Mouse (Mus musculus) frontal cortex, postnatal 10 days (tissue): ENCODE data around the gene Mip.
A peak's percentile ranks its signal among the peaks of the same experiment; 100 is the strongest.
"Not testable (repeated sequence)": the region's sequence is repeated elsewhere in the genome, so short reads cannot be mapped to it uniquely, and the experiment has no call there.

Experiments used
- DNase-seq, 2 experiments: peaks; one replicate each; pipeline ENCODE4 v3.0.0; 2022; ENCODE audit warnings: low spot score in 2 of 2, mixed read lengths in 1 of 2

Mip gene

DNA sequence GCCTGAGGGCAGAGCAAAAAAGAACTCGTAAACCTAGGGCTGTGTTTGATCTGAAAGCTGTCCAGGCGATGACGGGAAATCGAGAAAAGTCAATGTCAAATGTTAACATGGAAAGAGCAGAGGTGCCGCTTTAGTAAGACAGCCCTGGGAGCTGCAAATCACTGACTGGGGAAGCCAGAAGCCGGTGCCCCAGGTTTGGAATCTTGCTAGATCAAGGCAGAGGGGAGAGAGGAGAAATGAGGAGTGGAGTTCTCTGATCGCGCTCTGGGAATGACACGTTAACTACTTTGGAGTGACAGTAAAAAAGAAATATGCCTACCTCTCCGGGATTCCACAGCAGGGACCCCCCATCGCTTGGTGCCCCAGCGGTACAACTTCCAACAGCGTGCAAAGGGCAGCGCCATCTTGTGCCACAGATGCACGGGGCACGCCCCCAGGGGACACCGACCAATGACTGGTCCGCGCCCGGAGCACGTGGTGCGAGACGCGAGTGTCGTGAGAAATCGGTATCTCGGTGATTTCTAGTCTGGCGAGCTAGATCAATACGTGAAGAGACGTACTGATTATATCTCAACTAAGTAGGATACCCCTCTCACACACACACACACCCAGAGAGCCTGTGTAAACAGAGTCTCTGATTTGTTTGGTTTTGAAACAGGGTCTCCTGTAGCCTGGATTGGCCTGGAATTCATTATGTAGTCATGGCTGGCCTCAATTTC lies 14.1 kb upstream of the Mip start, which contains the start of gene Spryd4:
TSS of gene Spryd4 (minus strand) at position 418 of the 719 bp plus-strand sequence.
- DNase-seq: peak; percentile 86 to 88

DNA sequence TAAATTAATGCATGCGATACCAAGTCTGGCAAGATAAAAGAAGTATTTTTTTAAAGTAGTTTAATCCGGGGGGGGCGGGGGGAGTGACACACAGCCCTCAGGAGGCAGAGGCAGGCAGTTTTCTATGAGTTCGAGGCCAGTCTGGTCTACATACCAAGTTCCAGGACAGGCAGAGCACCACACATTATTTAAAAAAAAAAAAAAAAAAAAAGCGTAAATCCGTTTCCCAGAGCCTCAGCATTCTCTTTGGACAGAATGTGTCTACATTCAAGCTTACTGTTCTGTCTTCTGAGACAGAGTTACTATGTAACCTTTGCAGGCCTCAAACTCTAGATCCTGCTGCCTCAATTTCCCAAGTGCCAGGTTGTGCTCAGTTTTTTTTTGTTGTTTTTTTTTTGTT lies 13.5 kb upstream of the Mip start:
- no peak for DNase-seq

DNA sequence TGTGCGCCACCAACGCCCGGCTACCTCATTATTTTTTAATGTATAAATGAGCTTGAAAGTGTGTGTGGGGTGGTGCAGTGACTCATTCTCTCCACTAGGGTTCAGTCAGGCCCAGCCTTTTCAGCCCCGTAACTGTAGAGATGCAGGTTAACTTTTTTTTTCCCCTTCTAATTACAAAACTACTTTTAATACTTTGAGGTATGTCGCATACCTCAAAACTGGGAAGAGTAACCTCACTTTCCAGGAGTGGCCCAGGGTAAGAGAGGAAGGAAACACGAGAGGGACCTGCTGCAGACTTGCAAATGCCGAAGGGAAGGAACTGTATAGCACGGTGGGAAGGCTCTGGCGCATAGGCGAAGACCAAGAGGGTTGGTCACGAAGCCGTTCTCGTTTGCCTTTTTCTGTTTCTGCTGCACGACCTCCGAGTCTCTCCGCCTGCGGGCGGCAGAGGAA lies 12.7 kb upstream of the Mip start:
- DNase-seq: peak in 1 of 2 experiments; percentile 44

DNA sequence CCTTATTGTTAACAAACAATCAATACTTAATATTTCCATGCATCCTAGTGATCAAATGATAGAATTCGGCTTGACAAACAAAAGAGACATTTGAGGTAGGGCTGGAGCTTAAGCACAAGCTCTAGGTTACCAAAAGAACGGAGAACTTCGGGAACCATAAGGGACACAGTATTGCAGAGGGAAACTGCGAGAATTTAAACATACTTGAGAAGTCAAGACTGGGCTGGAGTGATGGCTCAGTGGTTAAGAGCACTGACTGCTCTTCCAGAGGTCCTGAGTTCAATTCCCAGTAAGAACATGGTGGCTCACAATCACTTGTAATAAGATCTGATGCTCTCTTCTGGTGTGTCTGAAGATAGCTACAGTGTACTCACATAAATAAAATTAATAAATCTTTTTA lies 11.5 kb upstream of the Mip start:
- not testable (repeated sequence) for DNase-seq

DNA sequence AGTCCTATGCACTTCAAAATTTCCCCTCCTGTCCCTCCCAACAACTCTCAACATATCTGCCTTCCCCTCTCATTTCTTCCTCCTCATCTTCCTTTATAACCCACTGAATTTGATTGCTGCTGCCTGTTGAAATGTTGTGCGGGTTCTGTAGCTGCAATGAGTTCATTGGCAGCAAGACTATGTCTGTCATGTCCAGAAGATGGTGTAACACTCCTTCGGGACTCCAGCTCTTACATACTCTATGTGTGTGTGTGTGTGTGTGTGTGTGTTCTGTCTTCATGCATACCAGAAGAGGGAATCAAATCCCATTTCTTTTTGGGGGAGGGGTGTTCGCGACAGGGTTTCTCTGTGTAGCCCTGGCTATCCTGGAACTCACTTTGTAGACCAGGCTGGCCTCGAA lies 10.7 kb upstream of the Mip start:
- no peak for DNase-seq

DNA sequence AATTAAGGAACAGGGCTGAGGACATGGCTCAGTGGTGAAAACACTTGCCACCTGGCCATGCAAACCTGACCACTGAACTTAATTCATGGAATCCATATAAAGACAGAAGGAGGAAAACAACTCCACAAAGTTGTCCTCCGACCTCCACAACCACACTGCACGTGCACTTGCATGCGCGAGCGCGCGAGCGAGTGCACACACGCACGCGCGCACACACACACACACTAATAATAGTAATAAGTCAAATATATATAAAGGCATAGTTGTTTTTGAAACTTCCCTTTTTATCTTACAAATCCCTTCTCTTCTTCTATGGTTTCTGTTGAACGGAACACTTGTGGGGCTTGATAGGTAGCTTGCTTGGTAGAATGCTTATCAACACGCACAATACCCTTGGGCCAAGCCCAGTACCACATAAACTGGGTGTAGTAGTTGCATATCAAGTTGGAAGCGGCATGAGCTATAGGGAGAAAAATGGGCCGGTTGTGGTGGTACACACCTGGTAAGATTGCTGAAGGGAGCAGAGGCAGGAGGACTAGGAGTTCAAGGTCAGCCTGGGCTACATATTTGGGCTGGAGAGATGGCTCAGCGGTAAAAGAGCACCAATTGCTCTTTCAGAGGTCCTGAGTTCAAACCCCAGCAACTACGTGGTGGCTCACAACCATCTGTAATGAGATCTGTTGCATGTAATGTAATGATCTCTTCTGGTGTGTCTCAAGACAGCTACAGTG lies 7.1 kb upstream of the Mip start:
- DNase-seq: no peak

DNA sequence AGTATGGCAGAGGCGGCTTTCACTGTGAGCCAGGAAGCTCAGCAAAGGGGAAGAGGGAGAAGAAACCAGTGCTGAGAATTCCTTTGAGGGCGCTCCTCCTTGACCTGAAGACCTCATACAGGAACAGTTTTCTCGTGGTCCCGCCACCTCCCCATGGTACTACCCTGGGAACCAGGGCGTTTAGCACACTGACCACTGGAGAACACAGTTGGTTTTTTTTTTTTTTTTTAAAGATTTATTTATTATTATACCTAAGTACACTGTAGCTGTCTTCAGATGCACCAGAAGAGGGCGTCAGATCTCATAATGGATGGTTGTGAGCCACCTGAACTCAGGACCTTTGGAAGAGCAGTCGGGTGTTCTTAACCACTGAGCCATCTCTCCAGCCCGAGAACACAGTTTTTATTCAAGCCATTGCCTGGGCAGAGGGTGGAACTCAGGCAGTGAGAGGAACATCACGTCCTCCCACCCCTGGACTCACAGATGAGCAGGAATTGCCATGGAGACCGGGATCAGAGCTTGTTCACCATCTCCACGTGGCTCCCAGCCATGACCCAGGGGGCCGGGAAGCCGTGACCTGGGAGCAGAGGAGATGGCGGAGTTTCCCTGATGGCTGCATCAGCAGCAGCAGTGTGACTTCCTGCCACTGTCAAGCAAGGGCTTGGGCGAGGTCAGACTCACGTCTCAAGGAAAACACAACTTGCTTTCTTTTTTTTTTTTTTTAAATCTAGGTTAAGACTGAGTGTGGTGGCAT lies 3.9 kb upstream of the Mip start:
- DNase-seq: no peak

DNA sequence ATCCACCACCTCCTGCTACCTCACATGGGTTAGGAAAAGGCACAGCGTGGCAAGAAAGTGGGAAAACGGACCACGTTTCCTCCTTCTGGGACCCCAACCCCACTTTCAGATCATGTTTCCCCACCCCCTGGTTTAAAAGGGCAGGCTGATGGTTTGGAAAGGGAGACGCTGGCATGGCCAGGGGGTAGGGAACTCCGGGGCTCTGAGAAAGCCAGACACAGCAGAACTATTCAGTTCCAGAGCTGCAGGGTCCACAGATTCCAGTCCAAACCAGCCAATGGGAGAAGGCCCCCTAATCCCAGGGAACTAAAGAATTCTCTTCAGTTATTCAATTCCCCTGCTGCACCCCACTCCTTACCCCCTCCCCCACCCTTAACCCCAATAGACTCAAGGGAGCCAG lies 574 bp upstream of the Mip start:
- DNase-seq: no peak

DNA sequence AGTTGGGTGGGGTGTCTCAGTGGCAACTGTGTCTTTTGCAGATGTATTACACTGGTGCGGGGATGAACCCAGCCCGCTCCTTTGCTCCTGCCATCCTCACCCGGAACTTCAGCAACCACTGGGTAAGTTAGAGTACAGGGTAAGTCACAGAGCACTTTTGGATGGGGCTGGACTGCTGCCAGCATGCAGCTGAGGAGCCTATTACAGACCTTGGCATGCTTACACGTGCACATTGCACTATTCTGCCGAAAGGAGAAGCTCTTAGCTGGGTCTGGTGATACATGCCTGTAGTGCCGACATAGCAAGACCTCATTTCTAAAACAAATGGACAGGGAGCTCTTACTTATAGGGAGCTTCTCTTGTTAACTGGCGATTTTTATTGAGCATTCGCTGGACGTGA lies 2.0 kb downstream of the Mip start:
- no peak for DNase-seq

DNA sequence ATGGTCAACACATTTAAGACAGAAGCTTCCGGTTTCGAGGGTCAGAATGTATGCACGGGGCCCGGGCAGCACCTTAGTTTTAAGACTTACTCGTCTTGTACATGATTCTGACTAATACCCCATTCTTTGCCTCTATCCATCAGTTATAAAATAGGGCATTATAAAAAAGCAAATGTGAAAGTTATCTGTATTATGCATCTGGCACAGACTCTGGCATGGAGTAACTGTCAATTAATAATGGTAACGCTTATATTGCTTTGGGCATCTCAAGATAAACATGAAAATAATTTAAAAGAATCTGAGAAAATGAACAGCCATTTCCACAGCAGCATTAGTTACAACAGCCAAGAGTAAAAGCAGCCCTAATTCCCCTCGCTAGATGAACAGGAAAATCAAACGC lies 2.4 kb downstream of the Mip start:
- no peak for DNase-seq

DNA sequence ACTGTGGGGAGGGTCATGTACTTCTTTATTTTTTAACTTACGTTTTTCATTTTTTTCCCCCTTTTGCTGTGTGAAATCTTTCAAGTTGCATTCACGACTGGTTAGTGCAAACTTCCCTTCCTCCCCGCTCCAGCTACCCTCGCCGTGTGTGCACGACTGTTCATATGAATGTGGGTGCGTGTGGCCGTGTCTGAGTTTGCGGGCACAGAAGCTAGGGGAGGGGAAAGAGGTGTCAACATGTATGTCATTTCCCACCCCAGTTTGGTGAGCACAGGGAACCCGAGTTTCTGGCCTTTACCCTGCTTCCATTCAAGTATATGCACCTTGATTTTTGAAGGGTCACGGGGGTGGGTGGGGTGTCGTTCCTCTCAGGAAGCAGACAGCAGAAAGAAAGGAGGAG lies 4.9 kb downstream of the Mip start:
- DNase-seq: no peak

DNA sequence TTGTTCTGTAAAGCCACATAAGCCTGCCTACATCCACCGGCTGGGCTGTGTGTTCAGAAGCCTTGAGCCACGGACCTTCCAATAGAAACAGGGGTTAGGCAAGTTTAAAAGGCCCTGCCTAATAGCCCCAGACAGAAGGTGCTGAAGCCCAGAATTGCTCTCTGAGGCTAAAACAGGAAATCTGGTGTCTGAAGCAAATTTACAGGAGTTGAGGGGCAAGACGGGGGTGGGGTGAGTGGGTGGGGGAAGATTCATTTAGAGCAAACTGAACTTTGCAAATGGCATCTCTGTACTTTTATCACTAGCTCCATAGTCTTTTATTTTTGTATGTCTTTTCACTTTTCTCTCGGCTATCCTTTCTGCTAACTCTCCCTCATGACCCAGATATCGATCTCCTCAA lies 5.5 kb downstream of the Mip start:
- DNase-seq: no peak

DNA sequence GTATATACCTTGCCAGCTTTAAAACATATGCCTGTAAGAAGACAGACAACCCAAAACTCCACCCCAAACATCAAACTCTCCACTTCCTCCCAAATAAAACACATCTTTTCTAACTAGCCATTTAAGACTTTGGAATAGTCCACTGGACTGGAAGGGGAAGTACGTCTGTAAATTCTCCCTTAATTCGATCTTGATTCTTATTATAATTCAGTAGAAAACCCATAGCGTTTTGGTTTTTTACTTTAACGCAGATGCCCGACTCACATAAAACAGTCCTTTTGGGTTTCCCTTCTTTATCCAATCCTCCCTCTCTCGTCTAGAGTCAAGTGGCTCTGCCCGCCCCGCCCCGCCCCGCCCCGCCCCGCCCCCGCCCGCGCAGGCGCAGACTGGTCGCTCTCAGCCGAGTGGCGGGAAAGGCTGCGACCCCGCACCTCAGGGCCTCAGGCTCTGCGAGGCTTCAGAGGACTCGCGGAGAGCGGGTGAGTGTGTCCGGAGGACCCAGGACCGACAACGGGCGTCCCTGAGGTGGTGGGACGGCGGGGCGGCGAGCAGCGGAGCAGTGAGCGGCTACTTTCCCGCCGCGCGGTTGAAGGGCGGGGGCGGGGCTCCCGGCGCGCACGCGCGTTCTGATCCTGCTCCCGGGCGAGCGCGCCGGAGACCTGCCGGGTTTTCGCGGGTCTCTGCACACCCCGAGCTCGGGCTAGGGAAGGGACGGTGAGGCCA lies 6.2 kb downstream of the Mip start, which contains the start of gene Timeless:
TSS of gene Timeless (plus strand) at position 369 of the 723 bp plus-strand sequence.
- DNase-seq: peak; percentile 71 to 85

DNA sequence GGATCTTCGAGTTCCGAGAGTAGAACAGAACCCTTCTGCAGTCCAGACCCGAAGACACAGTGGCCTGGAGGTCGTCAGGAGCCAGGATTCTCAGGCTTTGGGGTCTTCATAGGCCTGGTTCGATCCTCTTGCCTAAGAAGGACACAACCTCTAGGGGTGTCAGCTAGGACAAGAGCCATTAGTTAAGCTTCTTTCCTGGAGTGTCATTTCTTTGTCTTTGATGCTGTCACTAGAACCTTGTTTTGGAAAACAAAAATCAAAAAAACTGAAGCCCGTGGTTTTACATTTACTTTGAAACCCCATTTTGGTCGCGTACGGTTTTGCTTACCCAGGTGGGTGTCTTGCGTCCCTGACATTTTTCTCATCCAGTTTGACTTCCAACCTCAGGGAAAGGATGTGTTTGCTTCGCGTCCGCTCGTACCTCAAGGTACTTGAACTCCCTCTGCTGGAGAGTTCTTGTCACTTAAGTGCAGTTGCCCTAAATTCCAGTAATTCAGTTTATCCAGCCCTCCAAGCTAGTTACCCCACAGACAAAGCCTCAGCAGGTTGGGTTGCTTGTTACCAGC lies 6.9 kb downstream of the Mip start:
- peak in 1 of 2 experiments; percentile 31 for DNase-seq

DNA sequence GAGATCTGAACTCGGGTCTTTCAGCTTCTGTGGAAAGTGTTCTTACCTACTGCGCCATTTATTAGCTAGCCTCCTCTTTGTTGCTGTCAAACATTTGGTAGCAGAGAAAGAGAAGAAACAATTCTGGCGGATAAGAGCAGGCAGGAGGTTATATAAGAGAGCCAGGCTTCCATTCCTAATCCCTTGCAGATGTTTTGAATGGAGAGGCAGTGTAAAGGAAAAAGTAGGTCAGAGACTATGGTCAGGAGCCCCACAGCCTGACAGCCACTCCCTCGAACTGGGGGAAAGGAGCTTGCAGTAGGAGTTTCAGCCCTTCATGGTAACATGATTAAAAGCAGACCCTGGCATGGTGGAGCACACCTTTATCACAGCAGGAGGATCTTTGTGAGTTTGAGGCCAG lies 10.7 kb downstream of the Mip start:
- DNase-seq: no peak

DNA sequence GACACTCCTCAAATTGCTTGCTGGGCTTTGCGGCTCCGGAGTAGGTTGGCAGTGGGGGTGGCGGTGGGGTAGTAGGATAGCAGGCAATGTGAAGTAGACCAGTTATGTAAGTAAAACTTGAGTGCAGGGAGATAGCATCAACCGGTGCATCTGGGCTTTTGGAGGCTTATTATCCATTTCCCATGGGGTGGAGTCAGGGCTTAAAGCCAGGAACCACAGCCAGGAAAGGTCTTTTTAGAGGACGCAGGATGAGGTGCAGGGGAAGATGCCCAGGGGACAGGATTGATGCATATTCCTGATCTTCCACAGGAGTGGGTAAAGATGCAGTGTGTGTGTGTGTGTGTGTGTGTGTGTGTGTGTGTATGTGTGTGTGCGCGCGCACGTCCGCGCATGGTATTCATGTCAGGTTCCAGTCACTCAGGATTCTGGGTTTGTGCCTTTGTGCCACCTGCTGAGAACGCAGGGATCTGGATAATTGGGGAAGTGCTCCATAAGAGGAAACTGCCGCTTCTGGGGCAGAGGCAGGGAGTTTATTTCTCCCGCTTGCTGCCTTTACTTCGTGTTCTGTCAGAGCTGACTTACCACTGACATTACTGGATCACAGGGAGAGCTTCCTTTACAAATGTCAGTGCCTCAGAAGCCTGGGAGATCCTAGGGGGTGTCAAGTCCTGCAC lies 12.3 kb downstream of the Mip start:
- no peak for DNase-seq

DNA sequence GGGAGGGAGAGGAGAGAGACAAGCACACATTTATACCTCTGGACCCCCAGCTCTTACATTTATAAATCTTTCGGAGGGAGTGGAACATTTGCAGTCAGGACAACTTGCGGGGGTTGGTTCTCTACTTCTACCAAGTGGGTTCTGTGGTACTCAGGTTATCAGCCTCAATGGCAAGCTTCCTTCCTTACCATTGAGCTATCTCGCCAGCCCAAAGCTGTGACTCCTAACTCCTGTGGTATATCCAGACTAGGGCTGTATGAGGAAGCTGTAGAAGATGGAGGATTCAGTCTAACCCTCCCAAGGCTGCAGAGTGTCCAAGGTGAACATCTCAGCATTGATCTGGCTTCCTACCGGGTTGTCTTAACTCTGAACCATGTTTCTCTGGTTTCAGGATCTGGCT lies 13.5 kb downstream of the Mip start:
- DNase-seq: no peak

DNA sequence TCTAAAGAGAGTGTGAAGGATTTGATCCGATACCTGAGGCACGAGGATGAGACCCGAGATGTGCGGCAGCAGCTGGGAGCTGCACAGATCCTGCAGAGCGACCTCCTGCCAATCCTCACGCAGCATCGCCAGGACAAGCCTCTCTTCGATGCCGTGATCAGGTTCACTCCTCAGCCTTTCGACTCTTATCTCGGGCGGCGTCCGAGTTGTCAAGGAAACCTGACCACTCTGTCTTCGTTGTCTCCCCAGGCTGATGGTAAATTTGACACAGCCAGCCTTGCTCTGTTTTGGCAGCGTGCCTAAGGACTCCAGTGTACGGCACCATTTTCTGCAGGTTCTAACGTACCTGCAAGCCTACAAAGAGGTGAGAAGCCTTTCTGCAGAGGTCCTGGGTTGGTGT lies 14.5 kb downstream of the Mip start:
- no peak for DNase-seq

DNA sequence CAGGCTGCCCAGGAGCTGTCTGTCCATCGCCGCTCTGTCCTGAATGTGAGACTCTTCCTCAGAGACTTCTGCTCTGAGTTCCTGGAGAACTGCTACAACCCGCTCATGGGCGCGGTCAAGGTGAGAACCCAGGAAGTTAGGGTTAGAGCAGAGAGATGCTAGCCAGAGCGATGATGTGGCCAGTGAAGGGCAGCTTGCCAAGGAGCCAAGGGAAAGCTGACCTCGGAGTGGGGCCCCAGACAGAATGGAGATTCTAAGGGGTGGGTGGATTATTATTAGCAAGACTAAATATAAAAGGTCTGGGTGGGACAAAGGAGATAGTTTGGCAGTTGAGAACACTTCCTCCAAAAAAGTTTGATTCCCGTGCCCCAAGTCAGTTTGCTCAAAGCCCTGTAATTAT lies 17.6 kb downstream of the Mip start:
- no peak for DNase-seq

DNA sequence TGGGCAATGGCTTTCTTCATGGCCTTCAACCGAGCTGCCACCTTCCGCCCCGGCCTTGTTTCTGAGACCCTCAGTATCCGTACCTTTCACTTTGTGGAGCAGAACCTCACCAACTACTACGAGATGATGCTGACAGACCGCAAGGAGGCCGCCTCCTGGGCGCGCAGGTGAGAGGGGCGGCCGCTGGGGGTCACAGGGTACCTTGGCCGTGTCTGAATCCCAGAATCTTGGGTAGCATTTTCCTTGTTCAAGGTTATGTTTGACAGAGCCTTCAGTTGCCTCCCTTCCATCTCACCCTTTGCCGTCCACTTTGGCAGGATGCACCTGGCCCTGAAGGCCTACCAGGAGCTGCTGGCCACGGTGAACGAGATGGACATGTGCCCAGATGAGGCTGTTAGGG lies 18.5 kb downstream of the Mip start:
- DNase-seq: no peak
